Mouse (Mus musculus) heart, postnatal 0 days (tissue): ENCODE measurements around the gene Arhgef10l. TPM values are rescaled to one million over a fixed set of nuclear protein-coding genes. Genes with fewer than 3 reads are reported as not detected.

Experiments
- ATAC-seq: fragments of 200-750 bp; cut with Nextera tagmentation; 2 replicates; pipeline ENCODE4 v1.8.0; 2017; ENCODE audit warnings: low read depth, moderate number of reproducible peaks, moderate library complexity; ENCODE audit not compliant: insufficient read depth
- DNase-seq: peaks from one replicate; pipeline ENCODE4 v3.0.0-alpha.2; 2016; ENCODE audit warnings: low spot score
- H3K27ac ChIP-seq: fragments of 300-500 bp; sonication (generic); 2 replicates; pipeline ENCODE4 v1.5.1; 2014; ENCODE audit warnings: low read depth, mild to moderate bottlenecking
- H3K27me3 ChIP-seq: fragments of 300-500 bp; sonication (generic); 2 replicates; pipeline ENCODE4 v1.6.1; 2014; ENCODE audit warnings: low read length, mixed read lengths; ENCODE audit not compliant: control insufficient read depth, insufficient read depth
- H3K36me3 ChIP-seq: fragments of 300-500 bp; sonication (generic); replicated peaks from 2 replicates; pipeline ENCODE4 v1.6.1; 2014; ENCODE audit warnings: low read length, mixed read lengths; ENCODE audit not compliant: control insufficient read depth, insufficient read depth
- H3K4me1 ChIP-seq: fragments of 300-500 bp; sonication (generic); 2 replicates; pipeline ENCODE4 v1.6.1; 2014; ENCODE audit warnings: antibody characterized with exemption; ENCODE audit not compliant: control insufficient read depth, insufficient read depth
- H3K4me2 ChIP-seq: fragments of 300-500 bp; sonication (generic); 2 replicates; pipeline ENCODE4 v1.6.1; 2014; ENCODE audit warnings: low read depth, mild to moderate bottlenecking, low read length, moderate library complexity
- H3K4me3 ChIP-seq: fragments of 300-500 bp; sonication (generic); 2 replicates; pipeline ENCODE4 v1.5.1; 2014; ENCODE audit warnings: low read depth, low read length
- H3K9ac ChIP-seq: fragments of 300-500 bp; sonication (generic); replicated peaks from 2 replicates; pipeline ENCODE4 v1.6.1; 2014; ENCODE audit warnings: low read depth, low read length, mixed read lengths
- H3K9me3 ChIP-seq: fragments of 300-500 bp; sonication (generic); replicated peaks from 2 replicates; pipeline ENCODE4 v1.6.1; 2016; ENCODE audit warnings: low read length; ENCODE audit not compliant: control insufficient read depth
- CTCF ChIP-seq: IDR thresholded peaks from 2 replicates; pipeline ENCODE4 v1.5.1; 2016; ENCODE audit warnings: antibody characterized with exemption, control low read depth, low read depth
- EP300 ChIP-seq: IDR thresholded peaks from 2 replicates; pipeline ENCODE4 v1.6.1; 2016; ENCODE audit warnings: antibody characterized with exemption, low read depth
- WGBS: fragments of 180-500 bp; shearing (Covaris S2); extraction: QIAGEN DNeasy Blood & Tissue Kit; methylation state at CpG from one replicate; pipeline ENCODE4 v1.1.7; 2014; 5-methylcytosine and 5-hydroxymethylcytosine counted together
- microRNA-seq: library from miRNA; unstranded; fragments of <30 nt; microRNA quantifications from one replicate; pipeline ENCODE4, GENCODE M21; 2016
- polyA plus RNA-seq: library from polyadenylated mRNA; unstranded; fragments of >200 nt; fragmentation: Nextera tagmentation; extraction: Ambion mirVana; gene quantifications from 2 replicates; pipeline ENCODE4 v1.2.1, GENCODE M21; 2015
- total RNA-seq: library from RNA; depleted of rRNA; stranded (reverse); fragments of >200 nt; gene quantifications from 2 replicates; pipeline ENCODE4 v1.2.3, GENCODE M21; 2014; ENCODE audit warnings: low replicate concordance; rRNA removed

Gene Arhgef10l
- total and polyA plus RNA-seq, 2 experiments from 2014 or later, result 15.4 to 52.8 TPM

GRCm38 (mm10) chr4:140483134-140483533 is 182.7 kb downstream of the Arhgef10l start:
- Histone ChIP-seq H3K4me2 (no peak overlapping the region), H3K27ac (no peak overlapping the region), H3K9ac (no peak overlapping the region), H3K4me1 (no peaks in the 10 kb centered on the region), H3K27me3 (no peaks in the 10 kb centered on the region), H3K36me3 (no peaks in the 10 kb centered on the region), H3K4me3 (no peak overlapping the region), H3K9me3 (no peaks in the 10 kb centered on the region)
- WGBS, result 66% methylated on average over 11 of the region's 11 CpGs
- no peak for ATAC-seq
- TF ChIP-seq CTCF (no peak), EP300 (no peak)
- DNase-seq, result no peak

GRCm38 (mm10) chr4:140480369-140481067 is 185.3 kb downstream of the Arhgef10l start:
- no peak for TF ChIP-seq CTCF
- Histone ChIP-seq H3K4me1 (no peaks in the 10 kb centered on the region), H3K4me3 (no peak overlapping the region), H3K27ac (no peak overlapping the region), H3K4me2 (no peak overlapping the region), H3K9ac (no peak overlapping the region), H3K9me3 (no peaks in the 10 kb centered on the region), H3K36me3 (no peaks in the 10 kb centered on the region), H3K27me3 (no peaks in the 10 kb centered on the region)
- ATAC-seq (no peak), DNase-seq (no peak)
- WGBS, result 41% methylated on average over 15 of the region's 15 CpGs

- no peak for DNase-seq
- TF ChIP-seq CTCF (no peak), EP300 (no peak)
These were observed 190.6 kb downstream of the Arhgef10l start for GRCm38 (mm10) chr4:140475194-140475593.

GRCm38 (mm10) chr4:140469760-140470452 is 195.9 kb downstream of the Arhgef10l start:
- no peak overlapping the region for H3K4me3 ChIP-seq
- DNase-seq (no peak), ATAC-seq (no peak)
- H3K36me3 ChIP-seq, result no peaks in the 10 kb centered on the region
- H3K4me2 ChIP-seq, result no peak overlapping the region
- no peaks in the 10 kb centered on the region for H3K27me3 ChIP-seq
- no peak for TF ChIP-seq CTCF
- TF ChIP-seq EP300, result no peak
- no peaks in the 10 kb centered on the region for H3K9me3 ChIP-seq
- no peak overlapping the region for H3K9ac ChIP-seq
- no peak overlapping the region for H3K27ac ChIP-seq
- no peaks in the 10 kb centered on the region for H3K4me1 ChIP-seq
- WGBS, result 64% methylated on average over 13 of the region's 13 CpGs

More at GRCm38 (mm10) chr4:140475194-140475593, 190.6 kb downstream of the Arhgef10l start:
- no peak for ATAC-seq
- no peak overlapping the region for H3K9ac ChIP-seq
- H3K4me3 ChIP-seq, result no peak overlapping the region
- no peaks in the 10 kb centered on the region for H3K27me3 ChIP-seq
- H3K9me3 ChIP-seq, result no peaks in the 10 kb centered on the region
- no peaks in the 10 kb centered on the region for H3K36me3 ChIP-seq
- 73% methylated on average over 8 of the region's 8 CpGs for WGBS
- no peak overlapping the region for H3K27ac ChIP-seq
- H3K4me1 ChIP-seq, result no peaks in the 10 kb centered on the region
- H3K4me2 ChIP-seq, result no peak overlapping the region

- 75% methylated on average over 17 of the region's 17 CpGs for WGBS
- no peaks in the 10 kb centered on the region for H3K4me1 ChIP-seq
- no peak overlapping the region for H3K9ac ChIP-seq
- H3K36me3 ChIP-seq, result no peaks in the 10 kb centered on the region
- no peak overlapping the region for H3K4me3 ChIP-seq
- no peak for DNase-seq
- no peak overlapping the region for H3K4me2 ChIP-seq
- TF ChIP-seq CTCF (no peak), EP300 (no peak)
- no peaks in the 10 kb centered on the region for H3K9me3 ChIP-seq
- no peaks in the 10 kb centered on the region for H3K27me3 ChIP-seq
- H3K27ac ChIP-seq, result no peak overlapping the region
- no peak for ATAC-seq
These were observed 198.5 kb downstream of the Arhgef10l start for GRCm38 (mm10) chr4:140467254-140467791.

Small RNAs within 50 kb of the gene (microRNA-seq; reads per million reads assigned to microRNA genes)
- not detected for gene Gm23045

Other genes starting within 250 kb of the Arhgef10l start
- 36.4 and 36.9 TPM in 2 replicates for gene Rcc2, start 34.5 kb upstream of the Arhgef10l start, total RNA-seq
- 4.4 and 4.8 TPM in 2 replicates for gene Rcc2, start 34.5 kb upstream of the Arhgef10l start, polyA plus RNA-seq
- not detected in 2 replicates for gene Padi6, start 76.6 kb upstream of the Arhgef10l start, total RNA-seq
- 0.07 TPM in 1 of 2 replicates, not detected in the other for gene Padi6, start 76.6 kb upstream of the Arhgef10l start, polyA plus RNA-seq
- 2.4 and 2.7 TPM in 2 replicates for gene Padi4, start 108.2 kb upstream of the Arhgef10l start, total RNA-seq
- 1.1 and 1.2 TPM in 2 replicates for gene Padi4, start 108.2 kb upstream of the Arhgef10l start, polyA plus RNA-seq
- gene Padi3, start 144.6 kb upstream of the Arhgef10l start, total RNA-seq, result 0.04 TPM in 1 of 2 replicates, not detected in the other
- 0.11 TPM in 2 replicates for gene Padi3, start 144.6 kb upstream of the Arhgef10l start, polyA plus RNA-seq
- gene Padi1, start 179.8 kb upstream of the Arhgef10l start, total RNA-seq, result not detected in 2 replicates
- gene Padi1, start 179.8 kb upstream of the Arhgef10l start, polyA plus RNA-seq, result 0.04 TPM in 1 of 2 replicates, not detected in the other
- gene Padi2, start 240.3 kb upstream of the Arhgef10l start, total RNA-seq, result 0.31 TPM in 1 of 2 replicates, not detected in the other
- gene Padi2, start 240.3 kb upstream of the Arhgef10l start, polyA plus RNA-seq, result 0.18 and 0.44 TPM in 2 replicates